Mouse (Mus musculus) liver, embryonic 14.5 days (tissue): ENCODE data around the gene Foxk1. TPM values are rescaled to one million over a fixed set of nuclear protein-coding genes. Genes with fewer than 3 reads are reported as not detected.

Experiments
- ATAC-seq: fragments of 200-750 bp; cut with Nextera tagmentation; 2 replicates; pipeline ENCODE4 v1.8.0; 2017; ENCODE audit warnings: moderate number of reproducible peaks, mild to moderate bottlenecking, moderate library complexity; ENCODE audit not compliant: insufficient read depth
- DNase-seq, 3 experiments: peaks; one replicate each; pipeline ENCODE4 v3.0.0-alpha.2; 2012 to 2013; ENCODE audit warnings: low read depth in 3 of 3, low spot score in 3 of 3
- H3K27ac ChIP-seq: fragments of 300-500 bp; sonication (generic); 2 replicates; pipeline ENCODE4 v1.5.1; 2014; ENCODE audit warnings: moderate library complexity, mild to moderate bottlenecking, control low read depth, inconsistent platforms
- H3K27me3 ChIP-seq: fragments of 300-500 bp; sonication (generic); 2 replicates; pipeline ENCODE4 v1.6.1; 2014; ENCODE audit warnings: mild to moderate bottlenecking, low read length, moderate library complexity; ENCODE audit not compliant: control insufficient read depth, insufficient read depth
- H3K36me3 ChIP-seq: fragments of 300-500 bp; sonication (generic); replicated peaks from 2 replicates; pipeline ENCODE4 v1.6.1; 2014; ENCODE audit warnings: low read depth; ENCODE audit not compliant: control insufficient read depth, insufficient read depth
- H3K4me1 ChIP-seq, 2 experiments: fragments of 200-500 bp in 1 of 2; fragments of 300-500 bp in 1 of 2; sonication (generic) in 1 of 2; replicated peaks; 2 replicates each; pipeline ENCODE4 v1.6.1; 2012 to 2014; ENCODE audit warnings: antibody characterized with exemption in 1 of 2, inconsistent platforms in 1 of 2, low read length in 1 of 2; ENCODE audit not compliant: control insufficient read depth in 2 of 2, insufficient read depth in 2 of 2
- H3K4me2 ChIP-seq: fragments of 300-500 bp; sonication (generic); 2 replicates; pipeline ENCODE4 v1.6.1; 2014; ENCODE audit warnings: low read depth, mild to moderate bottlenecking, control low read depth, moderate library complexity
- H3K4me3 ChIP-seq, 2 experiments: fragments of 200-500 bp in 1 of 2; fragments of 300-500 bp in 1 of 2; sonication (generic) in 1 of 2; 2 replicates each; pipeline ENCODE4 v1.5.1; 2012 to 2014; ENCODE audit warnings: low read depth in 2 of 2, low read length in 2 of 2, mild to moderate bottlenecking in 2 of 2, control low read depth in 1 of 2, inconsistent platforms in 1 of 2, moderate library complexity in 1 of 2; ENCODE audit not compliant: insufficient read depth in 1 of 2
- H3K9ac ChIP-seq: fragments of 300-500 bp; sonication (generic); replicated peaks from 2 replicates; pipeline ENCODE4 v1.6.1; 2014; ENCODE audit warnings: mild to moderate bottlenecking, control low read depth, moderate library complexity
- H3K9me3 ChIP-seq: fragments of 300-500 bp; sonication (generic); 2 replicates; pipeline ENCODE4 v1.6.1; 2016; ENCODE audit warnings: low read length, mixed read lengths; ENCODE audit not compliant: control insufficient read depth
- CTCF ChIP-seq: IDR thresholded peaks from 2 replicates; pipeline ENCODE4 v1.5.1; 2016; ENCODE audit warnings: antibody characterized with exemption, low read depth, control low read depth
- EP300 ChIP-seq: IDR thresholded peaks from 2 replicates; pipeline ENCODE4 v1.6.1; 2016; ENCODE audit warnings: antibody characterized with exemption, low read depth
- WGBS: fragments of 180-500 bp; shearing (Covaris S2); extraction: QIAGEN DNeasy Blood & Tissue Kit; methylation state at CpG from one replicate; pipeline ENCODE4 v1.1.7; 2014; ENCODE audit not compliant: insufficient replicate concordance; 5-methylcytosine and 5-hydroxymethylcytosine counted together
- polyA plus RNA-seq, 2 experiments: library from polyadenylated mRNA; depleted of rRNA in 1 of 2; stranded (reverse) in 1 of 2; unstranded in 1 of 2; fragments of >200 nt; fragmentation: Nextera tagmentation in 1 of 2; extraction: Ambion mirVana in 1 of 2; gene quantifications; 2 replicates each; pipeline versions ENCODE4 v1.2.1 to v1.2.3; 2012 to 2014

Foxk1 gene
- 2.4 TPM in 2 replicates for polyA plus RNA-seq (2012; rRNA removed)
- polyA plus RNA-seq (2014; fragmentation: Nextera tagmentation; extraction: Ambion mirVana), result 1.1 and 1.8 TPM in 2 replicates

DNA sequence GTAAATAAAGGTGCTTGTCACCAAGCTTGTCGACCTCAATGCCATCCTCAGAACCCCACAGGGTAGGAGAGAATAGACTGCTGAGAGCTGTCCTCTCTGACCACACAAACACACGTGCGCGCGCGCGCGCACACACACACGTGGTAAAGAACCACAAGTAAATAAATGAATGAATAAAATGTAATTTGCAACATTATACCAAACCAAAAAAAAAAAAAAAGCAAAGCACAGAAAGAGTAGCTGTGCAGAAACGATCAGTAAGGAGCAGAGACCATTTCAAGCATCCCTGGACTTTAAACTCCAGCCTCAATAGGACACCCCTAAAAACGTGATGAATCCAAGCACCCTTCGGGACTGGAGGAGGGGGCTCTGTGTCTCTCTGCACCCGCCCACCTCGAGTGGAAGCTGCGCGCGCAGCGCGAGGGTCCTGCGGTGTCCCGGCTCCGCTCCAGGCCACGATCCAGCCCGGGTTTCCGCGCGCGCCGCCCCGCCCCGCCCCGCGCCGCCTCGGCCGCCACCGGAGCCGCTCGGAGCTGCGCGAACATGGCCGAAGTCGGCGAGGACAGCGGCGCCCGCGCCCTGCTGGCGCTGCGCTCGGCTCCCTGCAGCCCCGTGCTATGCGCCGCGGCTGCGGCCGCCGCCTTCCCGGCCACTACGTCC is at the start of gene Foxk1:
Foxk1 (plus strand) TSS at position 517 of the 660 bp plus-strand sequence.
- Histone ChIP-seq H3K4me2 (peak within 1 kb of the TSS; percentile 92), H3K9ac (peak within 1 kb of the TSS; percentile 87), H3K27me3 (no peaks in the 10 kb centered on the region), H3K4me3 (peak within 1 kb of the TSS; percentile 92 to 96), H3K27ac (peak within 1 kb of the TSS; percentile 69), H3K36me3 (no peaks in the 10 kb centered on the region), H3K9me3 (no peaks in the 10 kb centered on the region), H3K4me1 (peaks cover 13 to 36% of the 10 kb centered on the region in 2 experiments)
- TF ChIP-seq EP300, result no peak
- TF ChIP-seq CTCF, result no peak
- ATAC-seq (peak; percentile 86), DNase-seq (peak; percentile 48 to 59 (median 49))
- WGBS, result under 1% methylated on average over 52 of the region's 60 CpGs

DNA sequence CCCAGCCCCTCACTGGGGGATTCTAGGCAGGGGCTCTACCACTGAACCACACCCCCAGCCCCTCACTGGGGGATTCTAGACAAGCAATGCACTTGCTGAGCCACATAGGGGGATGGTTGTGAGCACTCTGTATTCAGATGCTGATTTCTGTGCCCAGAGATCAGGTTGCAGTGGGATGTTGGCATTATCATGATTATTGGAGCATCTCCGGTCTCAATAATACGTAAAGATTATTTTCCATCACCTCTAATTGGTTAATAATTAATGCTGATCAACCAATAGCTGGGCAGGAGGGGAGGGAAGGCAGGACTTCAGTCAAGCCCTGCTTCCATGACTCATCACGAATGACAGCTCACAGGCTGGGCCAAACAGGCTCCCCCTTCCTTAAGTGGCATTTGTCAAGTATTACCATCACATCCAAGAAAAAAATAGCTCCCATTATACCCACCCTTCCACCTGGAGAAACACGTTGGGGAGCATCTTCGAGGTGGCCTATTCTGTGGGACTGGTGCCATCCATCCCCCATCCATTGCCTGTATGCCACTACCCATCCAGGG is 48.9 kb upstream of the Foxk1 start:
- no peaks in the 10 kb centered on the region for H3K27me3 ChIP-seq
- no peaks in the 10 kb centered on the region for H3K9me3 ChIP-seq
- no peak overlapping the region for H3K9ac ChIP-seq
- H3K36me3 ChIP-seq, result no peaks in the 10 kb centered on the region
- H3K4me3 ChIP-seq, result no peak overlapping the region
- ATAC-seq (no peak), DNase-seq (no peak)
- H3K4me1 ChIP-seq, result no peaks in the 10 kb centered on the region
- H3K27ac ChIP-seq, result no peak overlapping the region
- 65% methylated on average over 5 of the region's 5 CpGs for WGBS
- no peak for TF ChIP-seq CTCF
- TF ChIP-seq EP300, result no peak
- no peak overlapping the region for H3K4me2 ChIP-seq

DNA sequence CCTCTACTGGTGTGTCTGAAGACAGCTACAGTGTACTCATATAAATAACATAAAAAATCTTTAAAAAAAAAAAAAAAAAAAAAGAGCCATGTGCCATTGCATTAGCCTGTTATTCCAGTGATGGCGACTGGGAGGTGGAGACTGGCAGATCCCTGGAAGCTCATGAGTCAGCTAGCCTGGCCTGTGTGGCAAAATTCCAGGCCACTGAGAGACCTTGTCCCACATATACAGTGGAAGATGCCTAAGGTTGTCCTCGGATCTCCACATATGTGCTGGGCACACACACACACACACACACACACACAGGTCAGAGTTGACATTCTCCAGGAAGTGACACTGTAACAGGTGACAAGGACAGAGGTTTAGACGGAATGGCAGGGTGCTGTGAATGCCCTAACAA is 46.2 kb upstream of the Foxk1 start:
- no peak for TF ChIP-seq EP300
- no peak for TF ChIP-seq CTCF
- 56% methylated on average over 3 of the region's 3 CpGs for WGBS
- Histone ChIP-seq H3K4me1 (no peaks in the 10 kb centered on the region), H3K27me3 (no peaks in the 10 kb centered on the region), H3K4me2 (no peak overlapping the region), H3K9ac (no peak overlapping the region), H3K4me3 (no peak overlapping the region), H3K27ac (no peak overlapping the region), H3K36me3 (no peaks in the 10 kb centered on the region), H3K9me3 (no peaks in the 10 kb centered on the region)
- ATAC-seq (no peak), DNase-seq (no peak)

DNA sequence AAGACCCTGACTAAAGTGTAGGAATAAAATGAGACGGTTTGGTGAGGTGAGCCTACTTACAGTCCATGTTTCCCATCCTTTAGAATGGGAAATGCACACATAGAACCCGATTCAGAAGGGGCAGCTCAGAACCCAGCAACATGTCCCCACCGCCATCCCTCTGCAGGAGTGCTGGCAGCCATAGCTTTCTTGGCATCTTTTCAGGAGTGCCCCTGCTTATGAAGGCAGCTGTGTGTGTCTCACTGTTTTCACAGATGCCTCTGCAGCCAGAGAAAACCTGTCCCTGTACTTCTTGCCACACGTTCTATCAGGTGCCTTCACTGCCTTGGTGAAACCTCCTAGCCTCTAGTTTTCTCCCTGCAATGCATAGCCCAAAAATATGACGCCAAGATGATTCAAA is 40.1 kb upstream of the Foxk1 start:
- Histone ChIP-seq H3K4me2 (no peak overlapping the region), H3K36me3 (no peaks in the 10 kb centered on the region), H3K4me1 (no peaks in the 10 kb centered on the region), H3K9me3 (no peaks in the 10 kb centered on the region), H3K27me3 (no peaks in the 10 kb centered on the region), H3K27ac (no peak overlapping the region), H3K9ac (no peak overlapping the region), H3K4me3 (no peak overlapping the region)
- ATAC-seq (no peak), DNase-seq (no peak)
- TF ChIP-seq CTCF, result no peak
- TF ChIP-seq EP300, result no peak
- WGBS, result 50% methylated on average over 5 of the region's 5 CpGs

DNA sequence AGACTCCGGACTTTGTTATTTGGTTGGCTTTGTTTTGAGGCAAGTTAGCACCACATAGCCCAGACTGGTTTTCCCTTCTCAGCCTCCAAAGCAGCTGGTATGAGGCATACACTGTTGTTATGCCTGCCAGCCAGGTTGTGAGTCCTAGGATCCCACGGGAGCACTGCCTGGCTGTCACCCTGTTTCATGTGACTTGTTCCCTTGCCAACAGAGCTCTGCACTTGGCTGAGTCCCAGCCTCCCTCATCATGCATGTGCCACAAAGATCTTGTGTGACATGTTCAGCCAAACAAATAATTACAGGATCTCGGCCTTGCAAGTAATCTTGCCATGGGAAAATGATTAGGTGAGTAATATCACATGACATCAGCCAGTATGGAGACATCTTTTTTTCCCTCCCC is 38.4 kb upstream of the Foxk1 start:
- TF ChIP-seq EP300 (no peak), CTCF (no peak)
- H3K27ac ChIP-seq, result no peak overlapping the region
- H3K36me3 ChIP-seq, result no peaks in the 10 kb centered on the region
- WGBS, result 59% methylated on average over 3 of the region's 3 CpGs
- H3K4me3 ChIP-seq, result no peak overlapping the region
- ATAC-seq (no peak), DNase-seq (no peak)
- no peak overlapping the region for H3K9ac ChIP-seq
- H3K27me3 ChIP-seq, result no peaks in the 10 kb centered on the region
- no peak overlapping the region for H3K4me2 ChIP-seq
- H3K9me3 ChIP-seq, result no peaks in the 10 kb centered on the region
- H3K4me1 ChIP-seq, result peaks cover 5 to 6% of the 10 kb centered on the region in 2 experiments; a peak in 3 of 4 replicates
